Mouse (Mus musculus) retina, adult 2 months (tissue): ENCODE results near the gene Drd5.
A peak's percentile ranks its signal among the peaks of the same experiment; 100 is the strongest.

ENCODE experiments used
- DNase-seq: peaks from one replicate; pipeline ENCODE4 v3.0.0-alpha.2; 2012; ENCODE audit warnings: low read depth, low spot score

Drd5 gene

DNA sequence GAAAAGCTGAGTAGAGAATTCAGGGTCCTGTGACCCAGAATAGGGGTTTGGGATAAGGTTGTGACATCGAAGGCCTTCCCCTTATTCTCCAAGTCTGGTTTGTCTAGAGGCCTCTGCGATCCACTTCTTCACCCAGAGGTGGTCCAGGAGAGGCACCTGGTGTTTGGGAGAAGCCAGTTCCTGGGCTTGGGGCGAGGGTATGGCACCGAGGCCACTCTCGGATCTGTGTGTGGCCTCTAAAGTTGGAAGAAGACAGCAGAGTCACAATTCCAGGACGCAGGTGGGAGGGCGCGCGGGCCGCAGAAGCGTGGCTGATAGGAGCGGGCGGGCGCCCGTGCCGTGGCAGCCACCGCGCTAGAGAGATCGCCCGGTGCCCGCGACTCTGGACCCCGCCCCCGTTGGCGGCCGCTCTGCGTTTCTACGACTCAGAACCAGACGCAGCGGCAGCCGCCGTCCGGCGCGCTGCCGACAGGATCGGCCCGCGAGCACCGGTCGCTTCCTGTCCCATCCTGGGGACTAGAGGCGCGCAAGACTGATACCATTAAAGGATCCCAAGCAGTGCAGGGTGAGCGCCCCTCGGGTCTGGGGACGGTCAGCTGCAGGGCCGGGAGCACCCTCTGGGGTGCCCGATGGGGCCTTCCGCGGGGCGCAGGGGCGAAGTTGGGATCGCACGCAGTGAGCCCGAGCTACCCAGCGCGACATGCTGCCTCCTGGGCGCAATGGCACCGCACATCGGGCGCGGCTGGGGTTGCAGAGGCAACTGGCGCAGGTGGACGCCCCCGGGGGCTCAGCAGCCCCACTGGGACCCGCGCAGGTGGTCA, at the start of gene Drd5:
TSS of gene Drd5 (plus strand) at position 402 of the 821 bp plus-strand sequence.
- no peak for DNase-seq

DNA sequence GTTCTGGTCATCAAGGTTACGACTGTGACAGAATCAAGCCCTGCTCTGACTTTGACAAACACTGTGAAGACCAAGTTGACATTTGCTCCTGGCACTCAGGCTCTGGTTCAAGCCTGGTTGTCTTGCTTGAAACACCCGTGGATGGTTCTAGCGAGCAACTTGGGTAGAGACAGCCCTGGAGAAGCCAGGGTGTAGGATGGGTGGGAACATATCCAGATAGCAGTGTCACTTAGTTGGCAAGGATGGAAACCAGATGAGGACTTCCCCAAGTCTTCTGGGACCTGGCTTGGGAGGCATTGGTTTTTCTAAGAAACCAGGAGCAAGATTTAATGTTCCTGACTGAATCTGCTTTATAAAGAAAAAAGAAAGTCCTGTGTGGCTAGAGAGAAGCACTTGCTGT, 48.2 kb upstream of the Drd5 start:
- no peak for DNase-seq

GRCm38 (mm10) chr5:38273831-38274230, 45.3 kb upstream of the Drd5 start:
- no peak for DNase-seq

DNA sequence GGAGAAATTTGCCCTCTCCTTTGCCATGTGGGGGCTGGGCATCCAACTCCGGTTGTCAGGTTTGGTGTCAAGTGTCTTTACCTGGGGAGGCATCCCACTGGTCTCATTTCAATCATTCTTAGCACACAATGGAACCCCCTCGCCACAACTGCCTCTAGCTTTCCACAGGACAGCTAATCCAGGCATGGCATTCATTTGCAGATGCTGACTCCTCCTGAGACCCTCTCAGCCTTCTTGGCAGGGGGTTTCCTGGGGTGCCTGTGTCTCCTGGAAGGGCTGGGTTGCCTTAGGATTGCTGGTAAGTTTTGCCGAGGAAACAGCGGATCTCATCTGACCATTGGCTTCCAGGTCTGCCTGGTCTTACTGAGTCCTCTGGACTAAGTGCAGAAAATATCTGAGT, 43.4 kb upstream of the Drd5 start, which contains the start of gene Otop1:
TSS of gene Otop1 (plus strand) at position 202 of the 400 bp plus-strand sequence.
- DNase-seq = no peak

GRCm38 (mm10) chr5:38276451-38276850, 42.7 kb upstream of the Drd5 start:
- no peak for DNase-seq

GRCm38 (mm10) chr5:38277098-38277866, 41.9 kb upstream of the Drd5 start:
- no peak for DNase-seq

DNA sequence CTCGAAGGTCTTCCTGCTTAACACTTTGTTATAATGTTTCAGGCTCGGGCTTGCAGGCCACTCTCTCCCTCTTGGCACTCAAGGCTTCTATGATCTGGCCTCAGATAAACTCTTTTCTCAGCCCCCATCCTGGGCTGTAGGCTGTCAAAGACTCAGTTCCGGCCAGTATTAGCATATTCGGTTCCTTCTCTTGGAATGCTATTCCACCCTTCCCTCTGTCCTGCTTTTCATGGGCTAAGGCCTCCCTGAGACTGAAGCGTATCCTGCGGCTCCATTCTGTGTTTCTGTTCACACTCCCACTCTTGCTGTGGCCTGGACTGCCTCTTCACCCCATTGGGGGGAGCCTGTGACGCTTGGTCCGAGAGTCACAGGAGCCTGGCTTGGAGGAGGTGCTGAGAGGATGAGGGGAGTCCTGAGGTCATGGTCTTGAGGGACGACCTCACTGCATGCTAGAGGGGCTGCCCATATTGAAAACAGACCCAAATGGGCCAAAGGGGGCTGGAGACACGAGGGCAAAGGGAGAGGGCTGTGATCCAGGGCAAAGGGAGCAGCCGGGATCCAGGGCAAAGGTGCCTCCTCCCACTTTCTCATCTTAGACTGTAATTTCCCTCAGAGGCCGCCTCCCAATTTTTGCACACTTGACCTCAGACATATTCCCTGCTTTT, 41.1 kb upstream of the Drd5 start:
- no peak for DNase-seq

DNA sequence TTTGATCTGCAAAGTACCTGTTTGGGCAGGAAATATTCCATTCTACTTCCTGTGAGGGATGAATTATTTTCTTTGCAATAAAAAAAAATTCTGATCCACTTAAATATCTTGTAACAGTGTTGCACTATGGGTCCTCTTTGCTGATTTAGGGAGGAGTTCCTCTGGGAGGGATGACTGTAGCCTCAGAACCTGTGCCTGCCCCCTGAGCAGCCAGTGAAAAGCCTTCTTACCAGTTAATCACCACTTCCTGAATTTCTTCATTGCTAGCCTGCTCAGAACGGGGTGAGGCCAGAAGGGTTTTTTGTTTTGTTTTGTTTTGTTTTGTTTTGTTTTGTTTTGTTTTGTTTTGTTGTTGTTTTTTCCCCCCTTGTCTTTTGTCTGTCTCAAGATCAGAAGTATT, 39.1 kb upstream of the Drd5 start:
- DNase-seq = no peak

- DNase-seq = no peak
Measured at GRCm38 (mm10) chr5:38285724-38286123, 33.4 kb upstream of the Drd5 start.

GRCm38 (mm10) chr5:38288476-38288875, 30.7 kb upstream of the Drd5 start:
- no peak for DNase-seq

DNA sequence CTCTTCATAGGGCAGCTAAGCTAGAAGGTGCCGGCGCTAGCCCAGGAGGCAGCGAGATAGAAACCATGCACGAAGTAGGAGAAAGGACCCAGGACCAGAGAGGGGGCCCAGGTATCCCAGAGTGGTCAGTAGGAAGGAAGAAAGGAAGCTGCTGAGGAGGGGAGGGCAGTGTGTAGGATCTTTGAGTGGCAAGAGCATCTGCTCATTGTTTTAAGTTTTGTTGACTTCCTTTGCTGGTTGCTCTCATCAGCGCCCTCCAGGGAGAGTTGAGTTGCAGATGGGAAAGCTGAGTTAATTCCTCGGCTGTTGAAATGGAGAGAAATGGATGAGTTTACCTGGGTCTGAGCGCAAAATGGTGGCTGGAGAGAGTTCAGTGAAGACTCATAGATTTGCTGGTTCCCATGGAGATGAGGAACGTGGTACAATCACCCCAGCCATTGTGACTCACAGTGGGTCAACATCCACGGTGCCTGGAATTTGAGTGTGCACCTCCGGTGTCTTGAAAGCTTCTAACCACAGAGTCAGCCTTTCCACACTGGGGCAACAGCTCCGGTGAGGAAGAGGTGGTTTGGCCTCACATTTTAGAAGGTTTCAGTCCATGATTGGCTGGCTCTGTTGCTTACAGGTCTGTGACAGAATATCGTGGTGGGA, 17.3 kb upstream of the Drd5 start:
- no peak for DNase-seq

GRCm38 (mm10) chr5:38302651-38303050, 16.5 kb upstream of the Drd5 start:
- no peak for DNase-seq

- no peak for DNase-seq
Measured at GRCm38 (mm10) chr5:38305241-38305640, 13.9 kb upstream of the Drd5 start.

DNA sequence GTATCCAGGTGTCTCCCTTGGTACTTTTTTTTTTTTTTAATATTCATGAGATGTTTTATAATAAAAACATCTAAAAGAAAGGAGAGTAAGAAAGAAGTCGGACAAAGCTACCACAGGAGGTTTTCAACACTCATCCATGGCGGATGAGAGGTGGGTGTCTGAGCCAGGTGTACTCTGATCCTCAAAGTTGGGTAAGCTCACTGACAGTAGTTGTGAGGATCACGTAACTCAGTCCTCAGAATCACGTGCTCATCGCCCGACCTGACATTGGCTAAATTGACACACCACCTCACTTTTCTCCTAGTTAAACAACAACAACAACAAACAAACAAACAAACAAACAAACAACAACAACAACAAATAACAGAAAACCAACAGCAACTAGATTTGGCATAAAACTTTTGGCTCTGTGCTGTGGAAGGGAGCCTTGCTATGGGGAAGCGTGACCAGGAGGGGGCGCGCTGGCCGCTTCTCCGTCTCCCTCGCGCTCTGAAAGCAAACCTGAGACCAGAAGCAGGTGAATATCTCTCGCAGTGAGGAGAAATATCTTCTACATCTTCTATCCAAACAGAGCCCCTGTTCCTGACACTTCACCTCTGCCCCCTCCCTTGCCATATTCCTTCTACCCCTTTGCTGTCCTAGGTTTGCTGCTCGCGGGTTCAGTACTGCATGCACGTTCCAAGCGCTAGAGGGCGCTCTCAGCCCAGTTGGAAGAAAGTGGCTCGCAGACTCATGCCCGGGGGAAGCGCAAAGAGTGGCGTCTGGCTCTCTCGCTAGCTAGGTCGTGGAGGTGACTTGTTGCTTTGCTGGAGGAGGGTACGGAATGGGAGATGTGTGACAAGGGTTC, 11.7 kb upstream of the Drd5 start:
- peak; percentile 53 for DNase-seq

GRCm38 (mm10) chr5:38308873-38309272, 10.3 kb upstream of the Drd5 start:
- no peak for DNase-seq

- no peak for DNase-seq
Measured at GRCm38 (mm10) chr5:38309795-38310194, 9.4 kb upstream of the Drd5 start.

DNA sequence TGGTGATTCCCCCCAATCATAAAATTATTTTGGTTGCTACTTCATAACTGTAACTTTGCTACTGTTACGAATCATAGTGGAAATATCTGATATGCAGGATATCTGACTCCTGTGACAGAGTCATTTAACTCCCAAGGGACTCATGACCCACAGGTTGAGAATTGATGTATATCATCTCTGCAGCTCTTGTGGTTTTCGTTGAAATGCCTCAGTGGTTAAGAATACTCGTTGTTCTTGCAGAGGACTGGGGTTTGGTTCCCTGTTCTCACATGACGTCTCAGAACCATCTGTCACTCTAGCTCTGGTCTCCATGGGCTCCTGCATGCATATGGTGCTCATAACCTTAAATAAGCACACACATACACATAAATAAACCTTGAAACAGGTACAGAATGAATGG, 14.2 kb downstream of the Drd5 start:
- no peak for DNase-seq

- no peak for DNase-seq
Measured at GRCm38 (mm10) chr5:38334582-38334981, 15.4 kb downstream of the Drd5 start.

DNA sequence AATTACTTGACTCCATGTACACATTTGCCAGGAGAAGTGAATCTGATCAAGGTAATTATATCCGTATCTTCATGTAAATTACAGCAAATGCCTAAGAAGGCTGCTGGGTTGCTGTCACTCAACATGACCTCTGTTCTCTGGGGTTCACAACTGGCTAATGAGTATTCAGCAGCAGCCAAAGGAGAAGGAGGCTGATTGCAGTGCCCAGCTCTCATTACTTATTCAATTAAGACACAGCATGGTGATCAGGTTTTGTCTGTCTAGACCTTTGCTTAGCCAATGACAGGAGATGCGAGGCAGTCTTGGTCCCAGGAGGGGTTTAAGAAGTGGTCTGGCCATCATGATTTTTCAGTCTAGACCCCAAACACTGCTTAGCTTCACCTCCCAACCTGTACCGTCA, 23.9 kb downstream of the Drd5 start:
- DNase-seq = no peak

- DNase-seq = no peak
Measured at GRCm38 (mm10) chr5:38346646-38347432, 27.7 kb downstream of the Drd5 start.
